Mouse (Mus musculus) embryonic fibroblast, embryonic 13.5 days (primary cell): ENCODE measurements around the gene Upk3a.

Source experiments
- CTCF ChIP-seq: IDR thresholded peaks from 2 replicates; pipeline ENCODE4 v1.5.1; 2011; ENCODE audit warnings: mild to moderate bottlenecking, control low read depth, low read length, moderate library complexity, borderline replicate concordance; ENCODE audit not compliant: insufficient read depth
- POLR2A ChIP-seq: IDR thresholded peaks from 2 replicates; pipeline ENCODE4 v1.6.1; 2011; ENCODE audit warnings: low read depth, mild to moderate bottlenecking, control low read depth, low read length, moderate library complexity

DNA sequence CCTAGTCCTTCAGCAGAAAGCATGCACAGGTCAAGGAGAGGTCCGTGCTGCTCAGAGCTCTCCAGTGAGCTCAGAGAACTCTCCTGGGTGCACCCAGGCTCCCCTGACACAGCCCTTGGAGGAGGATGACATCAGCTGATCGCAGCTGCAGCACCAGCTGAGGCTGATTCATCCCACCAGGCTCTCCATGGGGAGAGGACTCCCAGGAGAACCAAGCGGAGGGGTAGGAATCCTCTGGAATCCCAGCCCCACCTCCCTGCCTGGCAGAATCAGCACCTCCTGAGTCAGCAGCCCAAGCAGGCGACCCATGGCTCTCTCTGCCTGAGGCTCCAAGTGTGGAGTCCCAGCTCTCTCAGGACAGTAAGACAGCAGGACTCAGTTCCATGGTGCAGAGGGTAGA, 41.2 kb upstream of the Upk3a start:
- no peak for TF ChIP-seq CTCF
- TF ChIP-seq POLR2A = no peak
